Mouse (Mus musculus) mouse embryonic stem cell (cell line): ENCODE measurements around the gene Rab8b.

Source experiments
- in situ Hi-C, 2 experiments: fragments of 300-500 bp; cut with MboI; formaldehyde crosslinking; loops; 1 replicate in 1 of 2; 3 replicates in 1 of 2; pipeline ENCODE4 v1.14.3; 2019 to 2020; ENCODE audit warnings: low sequenced_read_pairs in 2 of 2, low pct_unique_long_range_greater_than_20kb in 1 of 2, mixed read lengths in 1 of 2; ENCODE audit not compliant: unreplicated experiment in 1 of 2

Rab8b gene

DNA sequence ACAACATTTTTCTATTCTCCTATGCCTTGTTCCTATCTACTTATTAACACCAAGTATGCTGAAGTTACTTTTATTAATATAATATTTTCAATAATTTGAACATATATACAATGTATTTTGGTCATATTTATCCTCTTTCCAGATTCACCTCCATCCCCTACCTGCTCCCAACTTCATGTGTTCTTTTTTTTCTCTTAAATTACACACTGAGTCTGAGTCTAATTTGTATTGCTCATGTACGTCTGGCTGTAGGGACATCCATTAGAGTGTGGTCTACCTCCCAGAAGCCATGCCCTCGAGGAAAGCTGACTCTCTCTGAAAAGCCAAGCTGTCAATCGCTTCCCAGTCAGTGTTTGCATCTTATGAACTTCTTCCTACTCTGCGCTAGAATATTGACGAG lies 122.7 kb downstream of the Rab8b start, which contains the start of gene Gm10647:
Gene Gm10647, plus strand, starts transcription at position 301 of the 400 bp plus-strand sequence.
- in situ Hi-C loops: no loop called here

GRCm38 (mm10) chr9:66795464-66796324 lies 123.8 kb downstream of the Rab8b start, which contains the start of gene Aph1b:
Gene Aph1b, minus strand, starts transcription at chr9:66795490.
- in situ Hi-C loops: no loop called here

DNA sequence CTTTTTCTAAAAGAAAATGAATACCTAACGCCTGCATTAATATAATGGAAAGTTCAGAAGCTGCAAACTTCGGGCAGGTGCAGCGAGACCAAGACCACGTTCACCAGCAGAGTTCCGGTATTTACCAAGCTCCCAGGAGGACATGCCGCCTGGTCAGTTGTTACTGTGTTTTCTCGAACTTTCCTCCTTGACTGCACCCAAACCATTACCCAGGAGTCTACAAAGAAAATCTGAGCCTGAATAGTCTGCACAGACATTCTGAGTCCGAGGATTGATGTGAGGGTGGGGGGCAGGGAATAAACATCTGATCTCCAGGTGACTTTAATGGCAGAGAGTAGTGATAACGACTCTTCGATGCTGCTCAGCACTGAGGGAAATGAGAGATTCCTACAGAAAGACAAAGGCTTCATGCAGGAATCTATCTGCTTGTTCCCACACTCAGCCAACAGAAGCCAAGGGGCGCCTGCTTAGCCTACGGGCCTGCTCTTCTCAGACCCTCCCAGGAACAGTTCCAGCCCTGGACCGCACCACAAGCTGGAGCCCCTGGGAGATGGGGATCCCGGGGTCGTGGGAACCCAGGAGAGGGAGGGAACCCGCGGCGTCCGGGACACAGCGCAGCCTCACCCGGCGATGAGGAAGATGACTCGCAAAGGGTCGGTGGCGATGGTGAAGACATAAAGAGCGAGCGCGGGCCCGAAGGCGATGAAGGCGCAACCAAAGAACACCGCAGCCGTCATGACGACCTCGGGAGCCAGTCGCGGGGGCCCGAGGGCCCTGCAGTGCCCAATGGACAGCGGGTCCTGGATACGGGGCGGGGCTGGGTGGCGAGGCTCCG lies 124.6 kb downstream of the Rab8b start:
- in situ Hi-C loops: no loop called here
